Comparison of ENCODE assay signal across 1 mouse cellular context in genomic region chr13:67682959-67683735, GRCm38 (mm10).
TF ChIP-seq lines count a peak whose summit lies in the region.

No protein-coding gene starts in this region.

TF ChIP-seq in CH12.LX, 34 proteins besides CTCF, POLR2A, EP300 and RAD21 (continued from another document):
- TF ChIP-seq TCF12 (IDR thresholded peaks at IDR 0.05; ENCODE audit: low read depth, low read length) (peak; percentile 71; the same call in 1 of the 2 replicates), KAT2A (IDR thresholded peaks at IDR 0.05; ENCODE audit: insufficient replicate concordance, low read length) (peak; percentile 96), SMC3 (IDR thresholded peaks at IDR 0.05; ENCODE audit: low read depth, low read length) (peak; percentile 17), MXI1 (IDR thresholded peaks at IDR 0.05; ENCODE audit: low read depth, low read length) (peak; percentile 82; the same call in 1 of the 2 replicates), TBP (conservative IDR thresholded peaks at IDR 0.05; ENCODE audit: low read depth, low read length) (peak; percentile 64; the same call in 1 of the 2 replicates), ELF1 (IDR thresholded peaks at IDR 0.05; ENCODE audit: low read depth, low read length) (peak; percentile 89), BHLHE40 (IDR thresholded peaks at IDR 0.05; ENCODE audit: low read depth, low read length) (peak; percentile 73), ZNF384 (IDR thresholded peaks at IDR 0.05; ENCODE audit: low read depth, low read length) (peak; percentile 92), MAZ (IDR thresholded peaks at IDR 0.05; ENCODE audit: low read depth, low read length) (0 out of 2 replicates have a peak, but pooled peaks have one; percentile 42), IRF4 (IDR thresholded peaks at IDR 0.05; ENCODE audit: low read depth, low read length) (peak; percentile 26; the same call in 1 of the 2 replicates)
TF ChIP-seq in CH12.LX: peak in this region for 16; not testable (repeated sequence) for 18.
